Mouse (Mus musculus) neural tube, embryonic 10.5 days (tissue): ENCODE measurements around the gene Tfb2m.

Experiments used
- DNase-seq: peaks from one replicate; pipeline ENCODE4 v3.0.0-alpha.2; 2017; ENCODE audit warnings: low spot score; ENCODE audit errors: extremely low spot score

The Tfb2m gene

GRCm38 (mm10) chr1:179559446-179560194 lies 13.6 kb upstream of the Tfb2m start:
- no peak for DNase-seq

GRCm38 (mm10) chr1:179556921-179557320 lies 10.9 kb upstream of the Tfb2m start:
- DNase-seq, result no peak

GRCm38 (mm10) chr1:179553949-179554347 lies 7.9 kb upstream of the Tfb2m start:
- DNase-seq, result no peak

- DNase-seq, result no peak
Measured at GRCm38 (mm10) chr1:179553197-179553948, 7.3 kb upstream of the Tfb2m start.

GRCm38 (mm10) chr1:179552751-179553150 lies 6.7 kb upstream of the Tfb2m start:
- DNase-seq, result no peak

- DNase-seq, result no peak
Measured at GRCm38 (mm10) chr1:179551921-179552320, 5.9 kb upstream of the Tfb2m start.

- no peak for DNase-seq
Measured at GRCm38 (mm10) chr1:179551336-179551735, 5.3 kb upstream of the Tfb2m start.

GRCm38 (mm10) chr1:179548996-179549752 lies 3.1 kb upstream of the Tfb2m start:
- no peak for DNase-seq

- no peak for DNase-seq
Measured at GRCm38 (mm10) chr1:179548220-179548619, 2.2 kb upstream of the Tfb2m start.

GRCm38 (mm10) chr1:179547176-179547575 lies 1.1 kb upstream of the Tfb2m start:
- no peak for DNase-seq

GRCm38 (mm10) chr1:179546551-179546917 lies 467 bp upstream of the Tfb2m start:
- no peak for DNase-seq

GRCm38 (mm10) chr1:179541502-179541901 lies 4.6 kb downstream of the Tfb2m start:
- DNase-seq, result no peak

- no peak for DNase-seq
Measured at GRCm38 (mm10) chr1:179539887-179540286, 6.2 kb downstream of the Tfb2m start.

- no peak for DNase-seq
Measured at GRCm38 (mm10) chr1:179539054-179539453, 7.0 kb downstream of the Tfb2m start.

- DNase-seq, result no peak
Measured at GRCm38 (mm10) chr1:179519901-179520300, 26.2 kb downstream of the Tfb2m start.

GRCm38 (mm10) chr1:179517713-179518465 lies 28.2 kb downstream of the Tfb2m start, which contains the start of gene Smyd3:
TSS of gene Smyd3 (minus strand) at chr1:179518041.
- peak; percentile 76 for DNase-seq

GRCm38 (mm10) chr1:179516941-179517712 lies 28.9 kb downstream of the Tfb2m start:
- DNase-seq, result peak; percentile 40

GRCm38 (mm10) chr1:179511895-179512294 lies 34.2 kb downstream of the Tfb2m start:
- DNase-seq, result no peak

- DNase-seq, result no peak
Measured at GRCm38 (mm10) chr1:179510546-179511340, 35.3 kb downstream of the Tfb2m start.
